Mouse (Mus musculus) limb, embryonic 10.5 days (tissue): ENCODE results near the gene 1700028P14Rik. TPM values are rescaled to one million over a fixed set of nuclear protein-coding genes. Genes with fewer than 3 reads are reported as not detected.
"Not testable (repeated sequence)": the region's sequence is repeated elsewhere in the genome, so short reads cannot be mapped to it uniquely, and the experiment has no call there.

Source experiments
- DNase-seq: peaks from one replicate; pipeline ENCODE4 v3.0.0-alpha.2; 2017; ENCODE audit warnings: low spot score
- H3K27ac ChIP-seq: fragments of 300-500 bp; sonication (generic); 2 replicates; pipeline ENCODE4 v1.5.1; 2016; ENCODE audit warnings: mild to moderate bottlenecking
- H3K27me3 ChIP-seq: fragments of 300-500 bp; sonication (generic); 2 replicates; pipeline ENCODE4 v1.6.1; 2016; ENCODE audit warnings: low read depth, mild to moderate bottlenecking; ENCODE audit not compliant: poor library complexity, severe bottlenecking
- H3K36me3 ChIP-seq: fragments of 300-500 bp; sonication (generic); 2 replicates; pipeline ENCODE4 v1.6.1; 2016; ENCODE audit warnings: mild to moderate bottlenecking, moderate library complexity
- H3K4me1 ChIP-seq: fragments of 300-500 bp; sonication (generic); 2 replicates; pipeline ENCODE4 v1.6.1; 2016
- H3K4me3 ChIP-seq: fragments of 300-500 bp; sonication (generic); 2 replicates; pipeline ENCODE4 v1.5.1; 2016; ENCODE audit warnings: mild to moderate bottlenecking, moderate library complexity
- H3K9me3 ChIP-seq: fragments of 300-500 bp; sonication (generic); replicated peaks from 2 replicates; pipeline ENCODE4 v1.6.1; 2016; ENCODE audit warnings: mild to moderate bottlenecking
- WGBS: fragments of 180-500 bp; shearing (Covaris S2); methylation state at CpG from one replicate; pipeline ENCODE4 v1.1.7; 2016; 5-methylcytosine and 5-hydroxymethylcytosine counted together
- polyA plus RNA-seq: library from polyadenylated mRNA; unstranded; fragments of >200 nt; fragmentation: Nextera tagmentation; extraction: Ambion mirVana; gene quantifications from 2 replicates; pipeline ENCODE4 v1.2.1, GENCODE M21; 2016

1700028P14Rik gene
- not detected in 2 replicates for polyA plus RNA-seq

DNA sequence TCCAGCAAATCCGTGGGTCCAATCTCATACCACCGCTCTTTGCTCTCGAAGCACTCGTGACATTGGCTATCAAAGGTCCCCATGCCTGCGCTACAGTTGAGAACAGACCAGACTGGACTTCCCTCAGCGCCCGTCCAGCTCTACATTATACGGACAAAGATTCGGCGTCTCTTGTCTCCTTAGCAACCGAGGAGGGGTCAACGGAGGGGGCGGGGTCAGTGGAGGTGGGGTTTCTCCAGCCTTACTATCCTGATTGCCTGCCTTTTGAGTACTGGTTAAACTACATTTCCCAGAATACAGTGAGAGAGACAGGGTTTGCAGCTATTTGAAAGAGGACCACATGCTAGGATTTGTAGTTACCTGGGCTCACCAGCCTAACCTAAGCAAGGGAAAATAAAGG, at the start of gene 1700028P14Rik:
Gene 1700028P14Rik, minus strand, starts transcription at position 169 of the 400 bp plus-strand sequence.
- 4% methylated on average over 13 of the region's 13 CpGs for WGBS
- H3K9me3 ChIP-seq: no peaks in the 10 kb centered on the region
- H3K27me3 ChIP-seq: no peaks in the 10 kb centered on the region
- H3K4me3 ChIP-seq: peak within 1 kb of the TSS; percentile 37
- H3K36me3 ChIP-seq: no peaks in the 10 kb centered on the region
- no peak within 1 kb of the TSS for H3K27ac ChIP-seq
- H3K4me1 ChIP-seq: 0 out of 2 replicates have a peak, but pooled peaks cover 3% of the 10 kb centered on the region
- peak; percentile 72 for DNase-seq

- Histone ChIP-seq H3K4me3 (no peak overlapping the region), H3K36me3 (peaks cover 87% of the 10 kb centered on the region), H3K9me3 (no peaks in the 10 kb centered on the region), H3K27ac (no peak overlapping the region), H3K4me1 (no peaks in the 10 kb centered on the region), H3K27me3 (no peaks in the 10 kb centered on the region)
- WGBS: 86% methylated on average over 4 of the region's 4 CpGs
- no peak for DNase-seq
These were observed 46.5 kb upstream of the 1700028P14Rik start for GRCm38 (mm10) chr19:23699131-23699530.

DNA sequence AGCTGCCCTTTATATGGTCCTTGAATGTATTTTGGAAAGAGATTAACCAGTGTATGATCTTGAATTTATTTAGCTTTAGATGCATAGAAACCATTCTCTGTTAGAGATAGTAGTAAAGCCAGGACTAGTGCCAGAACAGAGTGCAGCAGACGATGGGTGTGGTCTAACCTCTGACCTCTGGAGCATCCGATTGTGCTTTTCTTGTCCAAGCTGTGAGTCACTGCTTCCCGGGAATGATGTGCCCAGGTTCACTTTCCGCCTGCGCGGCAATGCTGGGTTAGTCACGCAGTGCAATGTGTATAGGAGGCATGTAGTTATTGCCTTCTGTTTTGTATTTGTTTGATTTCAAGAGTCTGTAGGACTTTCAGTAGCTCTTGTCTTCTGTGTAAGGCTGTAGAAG, 45.8 kb upstream of the 1700028P14Rik start:
- H3K27me3 ChIP-seq: no peaks in the 10 kb centered on the region
- no peak overlapping the region for H3K27ac ChIP-seq
- H3K36me3 ChIP-seq: peaks cover 84% of the 10 kb centered on the region
- H3K4me1 ChIP-seq: no peaks in the 10 kb centered on the region
- no peak for DNase-seq
- H3K4me3 ChIP-seq: no peak overlapping the region
- no peaks in the 10 kb centered on the region for H3K9me3 ChIP-seq
- WGBS: 90% methylated on average over 7 of the region's 7 CpGs

- DNase-seq: no peak
- no peak overlapping the region for H3K4me3 ChIP-seq
- H3K27me3 ChIP-seq: no peaks in the 10 kb centered on the region
- H3K4me1 ChIP-seq: no peaks in the 10 kb centered on the region
- 85% methylated on average over 8 of the region's 8 CpGs for WGBS
- peaks cover 79% of the 10 kb centered on the region for H3K36me3 ChIP-seq
- H3K27ac ChIP-seq: no peak overlapping the region
- H3K9me3 ChIP-seq: no peaks in the 10 kb centered on the region
These were observed 45.2 kb upstream of the 1700028P14Rik start for GRCm38 (mm10) chr19:23697861-23698260.

- no peaks in the 10 kb centered on the region for H3K27me3 ChIP-seq
- H3K9me3 ChIP-seq: no peaks in the 10 kb centered on the region
- DNase-seq: no peak
- H3K4me3 ChIP-seq: no peak overlapping the region
- H3K27ac ChIP-seq: no peak overlapping the region
- H3K36me3 ChIP-seq: peaks cover 51% of the 10 kb centered on the region
- no peaks in the 10 kb centered on the region for H3K4me1 ChIP-seq
- 91% methylated on average over 4 of the region's 4 CpGs for WGBS
These were observed 41.7 kb upstream of the 1700028P14Rik start for GRCm38 (mm10) chr19:23694344-23694743.

- H3K27me3 ChIP-seq: no peaks in the 10 kb centered on the region
- no peaks in the 10 kb centered on the region for H3K9me3 ChIP-seq
- no peaks in the 10 kb centered on the region for H3K36me3 ChIP-seq
- peak overlapping the region; percentile 87 for H3K4me3 ChIP-seq
- 22% methylated on average over 4 of the region's 4 CpGs for WGBS
- H3K27ac ChIP-seq: 0 out of 2 replicates have a peak overlapping the region, but pooled peaks have one; percentile 23
- peak; percentile 38 for DNase-seq
- H3K4me1 ChIP-seq: peaks cover 8% of the 10 kb centered on the region
These were observed 35.9 kb upstream of the 1700028P14Rik start for GRCm38 (mm10) chr19:23688421-23688946.

DNA sequence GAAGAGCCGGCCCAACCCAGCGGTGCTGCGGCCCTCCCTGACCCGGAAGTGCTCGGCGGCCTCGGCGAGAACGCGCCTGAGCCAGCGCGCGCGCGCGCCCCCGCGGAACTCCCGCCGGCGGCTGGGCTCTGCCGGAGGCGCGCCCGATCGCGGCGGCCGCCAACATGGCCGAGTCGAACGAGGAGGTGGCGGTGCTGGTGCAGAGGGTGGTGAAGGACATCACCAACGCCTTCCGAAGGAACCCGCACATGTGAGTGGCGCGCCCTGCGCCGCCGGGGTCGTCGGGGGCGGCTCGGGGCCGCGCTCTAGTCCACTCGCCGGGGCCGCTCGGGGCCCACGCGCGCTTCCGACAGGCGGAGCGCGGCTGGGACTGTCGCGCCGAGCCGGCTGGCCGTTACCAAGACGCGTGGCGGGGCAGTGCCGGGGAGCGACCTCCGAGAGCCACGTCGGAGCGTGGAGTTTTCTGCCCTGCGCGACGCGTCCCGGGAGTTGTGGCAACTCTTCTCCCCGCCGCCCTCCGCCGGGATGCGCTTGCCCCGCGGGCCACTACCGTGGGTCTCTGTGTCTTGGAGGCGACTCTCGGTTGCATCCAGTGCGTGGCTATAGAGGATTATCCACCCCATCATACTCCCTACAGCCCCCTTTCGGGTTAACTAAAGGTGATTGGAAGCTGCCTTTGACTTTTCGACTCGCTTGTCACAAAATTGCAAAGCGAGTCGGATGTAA, 34.8 kb upstream of the 1700028P14Rik start, which contains the start of gene Ptar1:
Gene Ptar1, plus strand, starts transcription at position 134 of the 726 bp plus-strand sequence.
- Histone ChIP-seq H3K9me3 (no peaks in the 10 kb centered on the region), H3K27ac (peak within 1 kb of the TSS; percentile 98), H3K4me3 (peak within 1 kb of the TSS; percentile 87), H3K36me3 (no peaks in the 10 kb centered on the region), H3K27me3 (no peaks in the 10 kb centered on the region), H3K4me1 (peaks cover 8% of the 10 kb centered on the region)
- under 1% methylated on average over 90 of the region's 93 CpGs for WGBS
- peak; percentile 96 for DNase-seq

DNA sequence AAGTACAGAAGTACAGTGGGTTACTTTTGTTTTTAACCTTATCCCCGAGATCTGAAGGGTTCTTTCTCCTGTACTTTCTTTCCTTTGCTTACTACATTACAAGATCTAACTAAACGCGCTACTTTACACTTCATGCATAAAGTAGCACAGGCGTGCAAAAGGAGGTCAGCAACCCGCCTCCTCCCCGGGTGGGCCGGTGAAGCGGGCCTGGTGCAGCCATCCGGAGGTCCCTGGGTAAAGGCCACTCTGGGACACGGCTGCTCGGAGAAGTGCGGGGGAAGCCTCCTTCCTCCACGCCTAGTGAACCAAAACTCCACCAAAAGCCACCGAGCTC, 34.3 kb upstream of the 1700028P14Rik start:
- Histone ChIP-seq H3K4me3 (peak overlapping the region; percentile 87), H3K4me1 (peaks cover 8% of the 10 kb centered on the region), H3K9me3 (no peaks in the 10 kb centered on the region), H3K36me3 (no peaks in the 10 kb centered on the region), H3K27ac (peak overlapping the region; percentile 98), H3K27me3 (no peaks in the 10 kb centered on the region)
- under 1% methylated on average over 14 of the region's 14 CpGs for WGBS
- no peak for DNase-seq

- not testable (repeated sequence) for H3K27ac ChIP-seq, DNase-seq, H3K27me3 ChIP-seq, H3K4me3 ChIP-seq, H3K9me3 ChIP-seq, H3K4me1 ChIP-seq, H3K36me3 ChIP-seq
- WGBS: 92% methylated on average over 8 of the region's 8 CpGs
These were observed 23.0 kb upstream of the 1700028P14Rik start for GRCm38 (mm10) chr19:23675656-23676055.

DNA sequence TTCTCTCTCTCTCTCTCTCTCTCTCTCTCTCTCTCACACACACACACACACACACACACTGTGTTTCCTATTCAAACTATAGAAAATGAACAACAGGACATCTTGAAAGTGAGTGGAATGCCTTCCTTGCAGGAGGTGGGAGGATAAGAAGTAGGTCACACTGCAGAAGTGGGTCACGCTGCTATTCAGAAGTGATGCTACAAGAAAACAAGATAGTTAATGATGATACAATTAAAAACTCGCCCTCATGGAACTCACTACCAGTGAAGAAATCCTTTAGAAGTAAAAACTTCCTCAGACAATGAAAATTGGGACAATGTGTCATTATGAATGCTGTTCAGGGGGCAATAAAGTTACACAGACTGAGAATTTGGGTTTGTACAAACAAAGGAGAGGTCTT, 20.4 kb upstream of the 1700028P14Rik start:
- H3K36me3 ChIP-seq: no peaks in the 10 kb centered on the region
- H3K27me3 ChIP-seq: no peaks in the 10 kb centered on the region
- no peak for DNase-seq
- 69% methylated on average over 2 of the region's 2 CpGs for WGBS
- no peaks in the 10 kb centered on the region for H3K9me3 ChIP-seq
- H3K4me1 ChIP-seq: no peaks in the 10 kb centered on the region
- no peak overlapping the region for H3K27ac ChIP-seq
- H3K4me3 ChIP-seq: no peak overlapping the region

DNA sequence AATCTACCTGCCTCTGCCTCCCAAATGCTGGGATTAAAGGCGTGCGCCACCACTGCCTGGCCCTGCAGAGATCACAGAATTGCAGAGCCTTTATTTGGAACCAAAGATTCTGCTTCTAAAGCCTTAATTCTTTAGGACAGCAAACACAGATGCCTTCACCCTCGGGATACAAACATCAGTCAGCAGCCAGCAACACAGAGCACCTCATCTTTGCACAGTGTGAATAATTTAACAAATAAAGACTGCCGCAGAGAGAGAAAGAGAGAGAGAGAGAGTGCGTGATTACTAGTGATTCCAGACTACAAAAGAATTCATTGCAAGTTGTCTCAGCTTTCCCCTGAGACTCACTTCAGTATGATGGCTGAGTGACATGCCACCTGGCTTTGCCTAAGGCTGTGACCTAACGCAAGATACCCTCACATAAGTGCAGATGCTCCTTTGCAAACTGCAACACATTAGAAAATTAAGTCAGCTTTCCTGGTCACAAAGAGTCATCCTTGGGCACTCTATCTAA, 15.6 kb upstream of the 1700028P14Rik start:
- Histone ChIP-seq H3K4me1 (no peaks in the 10 kb centered on the region), H3K4me3 (no peak overlapping the region), H3K9me3 (no peaks in the 10 kb centered on the region), H3K27me3 (no peaks in the 10 kb centered on the region), H3K27ac (no peak overlapping the region), H3K36me3 (no peaks in the 10 kb centered on the region)
- no peak for DNase-seq
- WGBS: 82% methylated on average over 6 of the region's 6 CpGs

DNA sequence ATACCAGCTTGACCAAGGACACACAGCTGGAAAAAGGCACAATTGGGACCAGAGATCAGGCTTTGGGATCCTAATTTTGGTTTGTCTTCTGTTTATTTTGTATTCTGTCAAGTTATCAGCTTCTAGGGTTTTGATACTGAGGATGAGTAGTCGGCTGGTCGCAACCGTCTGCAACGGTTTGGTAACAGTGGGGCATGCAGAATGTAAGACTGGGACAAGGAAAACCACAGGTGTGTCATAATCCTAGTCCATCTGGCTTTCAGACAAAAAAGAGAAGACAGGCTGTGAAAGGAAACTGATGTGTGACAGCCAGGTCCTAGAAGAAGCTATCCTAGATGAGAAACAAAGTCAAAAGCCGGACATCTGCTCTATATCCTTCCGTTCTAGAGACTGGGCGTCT, 11.5 kb upstream of the 1700028P14Rik start:
- 93% methylated on average over 7 of the region's 7 CpGs for WGBS
- no peaks in the 10 kb centered on the region for H3K4me1 ChIP-seq

GRCm38 (mm10) chr19:23658350-23658749, 5.7 kb upstream of the 1700028P14Rik start:
- no peak overlapping the region for H3K4me3 ChIP-seq
- DNase-seq: no peak
- H3K4me1 ChIP-seq: no peaks in the 10 kb centered on the region
- H3K27ac ChIP-seq: no peak overlapping the region
- no peaks in the 10 kb centered on the region for H3K36me3 ChIP-seq
- H3K9me3 ChIP-seq: no peaks in the 10 kb centered on the region
- no peaks in the 10 kb centered on the region for H3K27me3 ChIP-seq
- WGBS: 86% methylated on average over 4 of the region's 4 CpGs

More for the DNA sequence above, 11.5 kb upstream of the 1700028P14Rik start:
- Histone ChIP-seq H3K9me3 (no peaks in the 10 kb centered on the region), H3K36me3 (no peaks in the 10 kb centered on the region), H3K4me3 (no peak overlapping the region), H3K27ac (no peak overlapping the region), H3K27me3 (no peaks in the 10 kb centered on the region)
- no peak for DNase-seq
